Mouse (Mus musculus) forebrain, embryonic 12.5 days (tissue): ENCODE data around the gene Rbmx2. TPM values are rescaled to one million over a fixed set of nuclear protein-coding genes. Genes with fewer than 3 reads are reported as not detected.

Experiments
- polyA plus RNA-seq: library from polyadenylated mRNA; unstranded; fragments of >200 nt; fragmentation: Nextera tagmentation; extraction: Ambion mirVana; gene quantifications from 2 replicates; pipeline ENCODE4 v1.2.1, GENCODE M21; 2016

Gene Rbmx2
- polyA plus RNA-seq, 1 experiment from 2014 or later: 27.9 TPM

Other genes starting within 250 kb of the Rbmx2 start
- gene Elf4, start 231.9 kb upstream of the Rbmx2 start, polyA plus RNA-seq: 1.6 and 1.7 TPM in 2 replicates
- 68.1 and 71.5 TPM in 2 replicates for gene Aifm1, start 181.4 kb upstream of the Rbmx2 start, polyA plus RNA-seq
- gene Rab33a, start 175.7 kb upstream of the Rbmx2 start, polyA plus RNA-seq: 39.5 and 40.6 TPM in 2 replicates
- 20.7 and 22.4 TPM in 2 replicates for gene Zfp280c, start 100.5 kb upstream of the Rbmx2 start, polyA plus RNA-seq
- gene Slc25a14, start 71.6 kb upstream of the Rbmx2 start, polyA plus RNA-seq: 30.8 and 36.7 TPM in 2 replicates
- gene Gpr119, start 20.5 kb upstream of the Rbmx2 start, polyA plus RNA-seq: not detected in 2 replicates
- gene Gm595, start 182.7 kb downstream of the Rbmx2 start, polyA plus RNA-seq: not detected in 2 replicates